Mouse (Mus musculus) subcutaneous adipose tissue, adult 2 months (tissue): ENCODE measurements around the gene Olfml1. TPM values are rescaled to one million over a fixed set of nuclear protein-coding genes. Genes with fewer than 3 reads are reported as not detected.

ENCODE experiments used
- polyA plus RNA-seq: library from polyadenylated mRNA; depleted of rRNA; stranded (reverse); fragments of >200 nt; gene quantifications from 2 replicates; pipeline ENCODE4 v1.2.3, GENCODE M21; 2012; ENCODE audit warnings: low replicate concordance; rRNA removed

Gene Olfml1
- polyA plus RNA-seq = 22.1 and 47.6 TPM in 2 replicates

DNA sequence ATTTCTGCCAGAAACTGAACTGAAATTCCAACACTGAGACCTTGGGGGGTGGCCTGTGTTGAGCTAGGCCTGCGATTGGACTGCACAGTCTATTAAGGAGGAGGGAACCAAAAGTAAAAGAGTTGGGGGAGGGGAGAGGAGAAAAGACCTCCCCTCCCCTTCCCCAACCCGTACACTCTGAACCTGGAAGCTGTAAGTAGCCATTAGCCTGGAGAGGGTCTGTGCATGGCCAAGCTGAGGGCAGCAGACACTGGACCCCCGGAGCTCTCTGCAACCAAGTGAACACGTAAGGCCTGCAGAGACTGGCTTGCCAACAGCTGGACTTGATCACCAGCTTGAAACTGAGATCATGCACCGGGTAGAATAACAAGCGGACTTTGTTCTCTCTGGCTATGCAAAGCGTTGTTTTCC lies at the start of gene Olfml1:
Gene Olfml1, plus strand, starts transcription at position 186 of the 411 bp plus-strand sequence.

DNA sequence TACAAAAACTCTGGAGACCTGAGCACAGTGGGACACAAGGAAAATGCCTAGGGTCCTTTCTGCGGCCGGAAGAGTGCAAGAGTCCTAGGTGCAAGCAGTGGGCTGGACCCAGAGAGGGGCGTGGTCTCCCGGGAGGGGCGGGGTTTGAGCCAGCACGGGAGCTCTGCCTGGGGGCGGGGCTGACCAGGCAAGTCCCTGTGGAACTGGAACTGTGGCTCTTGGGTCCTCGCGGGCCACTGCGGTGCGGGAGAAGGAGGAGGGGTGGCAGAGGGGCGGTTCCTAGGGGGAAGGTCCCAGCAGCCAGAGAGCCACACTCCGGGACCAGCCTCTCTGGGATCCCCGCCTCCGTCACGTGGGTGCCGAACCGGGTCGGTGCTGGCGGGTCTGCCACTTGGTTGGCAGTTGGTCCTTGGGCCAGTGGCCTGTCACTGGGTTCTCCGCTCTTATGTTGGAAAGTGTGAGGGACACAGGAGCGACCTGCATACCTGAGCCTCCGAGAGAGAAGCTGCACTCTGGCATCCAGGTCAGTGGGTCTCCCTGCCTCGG lies 27.7 kb downstream of the Olfml1 start, which contains the start of gene Ppfibp2:
Gene Ppfibp2, plus strand, starts transcription at position 351 of the 546 bp plus-strand sequence.

DNA sequence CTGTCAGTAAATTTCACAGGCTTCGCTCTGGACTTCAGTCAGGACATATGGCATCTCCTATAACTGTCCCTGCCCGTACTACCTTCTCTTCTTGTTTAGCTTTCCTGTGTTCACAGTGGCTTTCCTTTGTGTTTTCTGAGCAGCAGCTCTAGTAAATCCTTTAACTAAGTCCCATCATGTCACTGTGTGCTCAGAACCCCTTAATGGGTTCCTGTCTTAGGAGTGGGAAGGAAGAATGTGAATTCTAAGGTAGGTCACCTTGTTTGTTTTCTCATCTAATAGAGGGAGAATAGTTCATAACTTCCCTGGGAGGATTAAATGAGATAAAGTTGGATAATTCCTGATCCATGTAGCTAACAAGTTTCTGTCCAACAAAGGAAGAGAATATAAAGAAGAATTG lies 57.8 kb downstream of the Olfml1 start, which contains the start of gene 5330417H12Rik:
Gene 5330417H12Rik, minus strand, starts transcription at position 101 of the 400 bp plus-strand sequence.

Other genes with a start within 250 kb of the Olfml1 start
- 0.73 TPM in 1 of 2 replicates, not detected in the other for gene Syt9, start 196.7 kb upstream of the Olfml1 start, polyA plus RNA-seq
- gene Ppfibp2, start 27.8 kb downstream of the Olfml1 start, polyA plus RNA-seq = 6.8 and 10.5 TPM in 2 replicates
- gene 5330417H12Rik, start 57.7 kb downstream of the Olfml1 start, polyA plus RNA-seq = not detected in 2 replicates
- 0.17 and 0.76 TPM in 2 replicates for gene Cyb5r2, start 190.6 kb downstream of the Olfml1 start, polyA plus RNA-seq
- gene Ovch2, start 233.8 kb downstream of the Olfml1 start, polyA plus RNA-seq = 0.33 TPM in 1 of 2 replicates, not detected in the other
- gene Olfr467, start 244.8 kb downstream of the Olfml1 start, polyA plus RNA-seq = not detected in 2 replicates